Mouse (Mus musculus) A20 (cell line): ENCODE results near the gene Pdcd1lg2.

Source experiments
- DNase-seq: peaks from one replicate; pipeline ENCODE4 v3.0.0-alpha.2; 2011; ENCODE audit warnings: low read depth, low spot score

The Pdcd1lg2 gene

GRCm38 (mm10) chr19:29469686-29470254, 59.1 kb downstream of the Pdcd1lg2 start:
- DNase-seq, result no peak

GRCm38 (mm10) chr19:29470652-29471051, 59.9 kb downstream of the Pdcd1lg2 start:
- no peak for DNase-seq

GRCm38 (mm10) chr19:29472424-29472823, 61.7 kb downstream of the Pdcd1lg2 start:
- DNase-seq, result no peak

- no peak for DNase-seq
Measured at GRCm38 (mm10) chr19:29472946-29473345, 62.2 kb downstream of the Pdcd1lg2 start.

- no peak for DNase-seq
Measured at GRCm38 (mm10) chr19:29474803-29475202, 64.1 kb downstream of the Pdcd1lg2 start.

GRCm38 (mm10) chr19:29475210-29475620, 64.5 kb downstream of the Pdcd1lg2 start:
- peak; percentile 77 for DNase-seq

- no peak for DNase-seq
Measured at GRCm38 (mm10) chr19:29478598-29478997, 67.9 kb downstream of the Pdcd1lg2 start.

GRCm38 (mm10) chr19:29481578-29481977, 70.9 kb downstream of the Pdcd1lg2 start:
- DNase-seq, result no peak

GRCm38 (mm10) chr19:29482148-29482547, 71.4 kb downstream of the Pdcd1lg2 start:
- DNase-seq, result no peak

GRCm38 (mm10) chr19:29482637-29483036, 71.9 kb downstream of the Pdcd1lg2 start:
- no peak for DNase-seq

GRCm38 (mm10) chr19:29483386-29483785, 72.7 kb downstream of the Pdcd1lg2 start:
- no peak for DNase-seq

- peak; percentile 42 for DNase-seq
Measured at GRCm38 (mm10) chr19:29484537-29484936, 73.8 kb downstream of the Pdcd1lg2 start.

GRCm38 (mm10) chr19:29485257-29485948, 74.7 kb downstream of the Pdcd1lg2 start:
- DNase-seq, result no peak

- peak; percentile 80 for DNase-seq
Measured at GRCm38 (mm10) chr19:29486545-29487206, 76.0 kb downstream of the Pdcd1lg2 start.

- no peak for DNase-seq
Measured at GRCm38 (mm10) chr19:29487326-29488072, 76.8 kb downstream of the Pdcd1lg2 start.

- no peak for DNase-seq
Measured at GRCm38 (mm10) chr19:29488073-29488390, 77.3 kb downstream of the Pdcd1lg2 start.

- DNase-seq, result no peak
Measured at GRCm38 (mm10) chr19:29488420-29488819, 77.7 kb downstream of the Pdcd1lg2 start.

GRCm38 (mm10) chr19:29489785-29490284, 79.1 kb downstream of the Pdcd1lg2 start:
- no peak for DNase-seq

GRCm38 (mm10) chr19:29491467-29491866, 80.7 kb downstream of the Pdcd1lg2 start:
- DNase-seq, result no peak

- peak; percentile 48 for DNase-seq
Measured at GRCm38 (mm10) chr19:29494454-29494853, 83.7 kb downstream of the Pdcd1lg2 start.

- peak; percentile 31 for DNase-seq
Measured at GRCm38 (mm10) chr19:29496001-29496597, 85.4 kb downstream of the Pdcd1lg2 start.
